Mouse (Mus musculus): ENCODE results near the gene Lgals7.

The Lgals7 gene

GRCm38 (mm10) chr7:28830981-28831380 lies 32.7 kb upstream of the Lgals7 start:
- DNase-seq (ENCODE audit: low read depth, low spot score), result no peak

- no peak for DNase-seq (ENCODE audit: low read depth, low spot score)
Observed at GRCm38 (mm10) chr7:28831411-28832125, 32.1 kb upstream of the Lgals7 start.

- DNase-seq (ENCODE audit: low read depth, low spot score), result no peak
Observed at GRCm38 (mm10) chr7:28832137-28832536, 31.5 kb upstream of the Lgals7 start.

- no peak for DNase-seq (ENCODE audit: low read depth, low spot score)
Observed at GRCm38 (mm10) chr7:28833723-28834347, 29.8 kb upstream of the Lgals7 start, which contains the start of gene Lgals4. Lgals4 (plus strand) TSS chr7:28833854.

- DNase-seq (ENCODE audit: low read depth, low spot score), result no peak
Observed at GRCm38 (mm10) chr7:28836936-28837335, 26.7 kb upstream of the Lgals7 start.

GRCm38 (mm10) chr7:28838331-28838730 lies 25.3 kb upstream of the Lgals7 start:
- DNase-seq (ENCODE audit: low read depth, low spot score), result no peak

- DNase-seq (ENCODE audit: low read depth, low spot score), result no peak
Observed at GRCm38 (mm10) chr7:28847273-28847672, 16.4 kb upstream of the Lgals7 start.

- no peak for DNase-seq (ENCODE audit: low read depth, low spot score)
Observed at GRCm38 (mm10) chr7:28849700-28850236, 13.9 kb upstream of the Lgals7 start.

GRCm38 (mm10) chr7:28850642-28851041 lies 13.0 kb upstream of the Lgals7 start:
- no peak for DNase-seq (ENCODE audit: low read depth, low spot score)

- no peak for DNase-seq (ENCODE audit: low read depth, low spot score)
Observed at GRCm38 (mm10) chr7:28859953-28860352, 3.7 kb upstream of the Lgals7 start.

GRCm38 (mm10) chr7:28860898-28861297 lies 2.8 kb upstream of the Lgals7 start:
- DNase-seq (ENCODE audit: low read depth, low spot score), result peak; percentile 27

- DNase-seq (ENCODE audit: low read depth, low spot score), result peak; percentile 66
Observed at GRCm38 (mm10) chr7:28862817-28863499, 695 bp upstream of the Lgals7 start.

- peak; percentile 24 for DNase-seq (ENCODE audit: low read depth, low spot score)
Observed at GRCm38 (mm10) chr7:28864288-28864750, 666 bp downstream of the Lgals7 start.

- peak; percentile 98 for DNase-seq (ENCODE audit: low read depth, low spot score)
Observed at GRCm38 (mm10) chr7:28865481-28866300, 2.0 kb downstream of the Lgals7 start.

- peak; percentile 40 for DNase-seq (ENCODE audit: low read depth, low spot score)
Observed at GRCm38 (mm10) chr7:28866769-28867507, 3.3 kb downstream of the Lgals7 start.

- peak; percentile 88 for DNase-seq (ENCODE audit: low read depth, low spot score)
Observed at GRCm38 (mm10) chr7:28867508-28868340, 4.1 kb downstream of the Lgals7 start.

- no peak for DNase-seq (ENCODE audit: low read depth, low spot score)
Observed at GRCm38 (mm10) chr7:28870901-28871664, 7.4 kb downstream of the Lgals7 start.

GRCm38 (mm10) chr7:28874565-28874964 lies 10.9 kb downstream of the Lgals7 start:
- no peak for DNase-seq (ENCODE audit: low read depth, low spot score)

GRCm38 (mm10) chr7:28876099-28876498 lies 12.4 kb downstream of the Lgals7 start:
- no peak for DNase-seq (ENCODE audit: low read depth, low spot score)

Measured in CD4-positive helper T cell, adult 2 months (primary cell).